Mouse (Mus musculus) hindbrain, postnatal 0 days (tissue): Measurements from ENCODE around the gene Fcgr3. TPM values are rescaled to one million over a fixed set of nuclear protein-coding genes. Genes with fewer than 3 reads are reported as not detected.

Experiments
- ATAC-seq: fragments of 200-750 bp; cut with Nextera tagmentation; 2 replicates; pipeline ENCODE4 v1.8.0; 2017; ENCODE audit warnings: mild to moderate bottlenecking, moderate TSS enrichment, moderate library complexity
- DNase-seq: peaks from one replicate; pipeline ENCODE4 v3.0.0-alpha.2; 2015; ENCODE audit warnings: low spot score
- H3K27ac ChIP-seq: fragments of 300-500 bp; sonication (generic); 2 replicates; pipeline ENCODE4 v1.5.1; 2014; ENCODE audit warnings: mild to moderate bottlenecking
- H3K27me3 ChIP-seq: fragments of 300-500 bp; sonication (generic); 2 replicates; pipeline ENCODE4 v1.6.1; 2014; ENCODE audit warnings: low read length, mixed read lengths; ENCODE audit not compliant: insufficient read depth
- H3K36me3 ChIP-seq: fragments of 300-500 bp; sonication (generic); 2 replicates; pipeline ENCODE4 v1.6.1; 2014; ENCODE audit warnings: low read length, mixed read lengths; ENCODE audit not compliant: insufficient read depth
- H3K4me1 ChIP-seq: fragments of 300-500 bp; sonication (generic); 2 replicates; pipeline ENCODE4 v1.6.1; 2014; ENCODE audit warnings: antibody characterized with exemption, low read length, mixed read lengths; ENCODE audit not compliant: insufficient read depth
- H3K4me2 ChIP-seq: fragments of 300-500 bp; sonication (generic); 2 replicates; pipeline ENCODE4 v1.6.1; 2014; ENCODE audit warnings: low read depth, mild to moderate bottlenecking, low read length, moderate library complexity, mixed read lengths
- H3K4me3 ChIP-seq: fragments of 300-500 bp; sonication (generic); 2 replicates; pipeline ENCODE4 v1.5.1; 2014; ENCODE audit warnings: low read length
- H3K9ac ChIP-seq: fragments of 300-500 bp; sonication (generic); replicated peaks from 2 replicates; pipeline ENCODE4 v1.6.1; 2014; ENCODE audit warnings: mild to moderate bottlenecking, low read length, moderate library complexity, mixed read lengths
- H3K9me3 ChIP-seq: fragments of 300-500 bp; sonication (generic); 2 replicates; pipeline ENCODE4 v1.6.1; 2016; ENCODE audit warnings: low read length, mixed read lengths
- CTCF ChIP-seq: IDR thresholded peaks from 2 replicates; pipeline ENCODE4 v1.5.1; 2016; ENCODE audit warnings: antibody characterized with exemption, control low read depth, low read depth
- WGBS: fragments of 180-500 bp; shearing (Covaris S2); extraction: QIAGEN DNeasy Blood & Tissue Kit; methylation state at CpG from one replicate; pipeline ENCODE4 v1.1.7; 2014; 5-methylcytosine and 5-hydroxymethylcytosine counted together
- polyA plus RNA-seq: library from polyadenylated mRNA; unstranded; fragments of >200 nt; fragmentation: Nextera tagmentation; extraction: Ambion mirVana; gene quantifications from 2 replicates; pipeline ENCODE4 v1.2.1, GENCODE M21; 2015
- total RNA-seq: library from RNA; depleted of rRNA; stranded (reverse); fragments of >200 nt; gene quantifications from 2 replicates; pipeline ENCODE4 v1.2.3, GENCODE M21; 2014

Gene Fcgr3
- total and polyA plus RNA-seq, 2 experiments from 2014 or later, result 15.5 to 15.9 TPM

GRCm38 (mm10) chr1:171037861-171038721, 26.6 kb downstream of the Fcgr3 start:
- DNase-seq (peak; percentile 86), ATAC-seq (peak; percentile 80)
- no peak for TF ChIP-seq CTCF
- H3K27ac ChIP-seq, result peak overlapping the region; percentile 94
- H3K9ac ChIP-seq, result peak overlapping the region; percentile 77
- under 1% methylated on average over 47 of the region's 47 CpGs for WGBS
- no peaks in the 10 kb centered on the region for H3K4me1 ChIP-seq
- H3K9me3 ChIP-seq, result no peaks in the 10 kb centered on the region
- H3K27me3 ChIP-seq, result no peaks in the 10 kb centered on the region
- H3K4me2 ChIP-seq, result peak overlapping the region; percentile 57
- H3K4me3 ChIP-seq, result peak overlapping the region; percentile 84
- H3K36me3 ChIP-seq, result no peaks in the 10 kb centered on the region

- Histone ChIP-seq H3K4me1 (no peaks in the 10 kb centered on the region), H3K27ac (no peak overlapping the region), H3K9ac (no peak overlapping the region), H3K4me2 (peak overlapping the region; percentile 95), H3K9me3 (no peaks in the 10 kb centered on the region), H3K27me3 (no peaks in the 10 kb centered on the region), H3K4me3 (peak overlapping the region; percentile 45), H3K36me3 (no peaks in the 10 kb centered on the region)
- DNase-seq, result peak; percentile 84
- TF ChIP-seq CTCF, result peak; percentile 1; the same call in 1 of the 2 replicates
- peak; percentile 74 for ATAC-seq
- 3% methylated on average over 22 of the region's 22 CpGs for WGBS
Observed at GRCm38 (mm10) chr1:171036550-171037324, 28.0 kb downstream of the Fcgr3 start.

- Histone ChIP-seq H3K4me3 (no peak overlapping the region), H3K4me2 (peak overlapping the region; percentile 95; the same call in 1 of the 2 replicates), H3K27ac (no peak overlapping the region), H3K27me3 (no peaks in the 10 kb centered on the region), H3K4me1 (no peaks in the 10 kb centered on the region), H3K36me3 (no peaks in the 10 kb centered on the region), H3K9me3 (no peaks in the 10 kb centered on the region), H3K9ac (no peak overlapping the region)
- WGBS, result 54% methylated on average over 11 of the region's 11 CpGs
- DNase-seq (no peak), ATAC-seq (no peak)
- no peak for TF ChIP-seq CTCF
Observed at GRCm38 (mm10) chr1:171035611-171036010, 29.1 kb downstream of the Fcgr3 start.

- peak overlapping the region; percentile 35 for H3K9ac ChIP-seq
Observed at GRCm38 (mm10) chr1:171034201-171034600, 30.5 kb downstream of the Fcgr3 start.

GRCm38 (mm10) chr1:171033756-171034155, 31.0 kb downstream of the Fcgr3 start:
- peak overlapping the region; percentile 40 for H3K9ac ChIP-seq
- H3K9me3 ChIP-seq, result no peaks in the 10 kb centered on the region
- H3K4me2 ChIP-seq, result peak overlapping the region; percentile 95
- no peaks in the 10 kb centered on the region for H3K27me3 ChIP-seq
- H3K4me3 ChIP-seq, result peak overlapping the region; percentile 57
- peak; percentile 90 for DNase-seq
- TF ChIP-seq CTCF, result no peak
- WGBS, result under 1% methylated on average over 20 of the region's 20 CpGs
- ATAC-seq, result peak; percentile 76
- no peak overlapping the region for H3K27ac ChIP-seq
- H3K4me1 ChIP-seq, result no peaks in the 10 kb centered on the region
- no peaks in the 10 kb centered on the region for H3K36me3 ChIP-seq

More at GRCm38 (mm10) chr1:171034201-171034600, 30.5 kb downstream of the Fcgr3 start:
- no peaks in the 10 kb centered on the region for H3K36me3 ChIP-seq
- DNase-seq (peak; percentile 50), ATAC-seq (no peak)
- peak overlapping the region; percentile 95 for H3K4me2 ChIP-seq
- H3K27ac ChIP-seq, result no peak overlapping the region
- H3K9me3 ChIP-seq, result no peaks in the 10 kb centered on the region
- H3K4me1 ChIP-seq, result no peaks in the 10 kb centered on the region
- no peaks in the 10 kb centered on the region for H3K27me3 ChIP-seq
- WGBS, result 5% methylated on average over 11 of the region's 11 CpGs
- TF ChIP-seq CTCF, result no peak
- peak overlapping the region; percentile 57 for H3K4me3 ChIP-seq

GRCm38 (mm10) chr1:171033196-171033595, 31.5 kb downstream of the Fcgr3 start:
- Histone ChIP-seq H3K27ac (no peak overlapping the region), H3K4me3 (peak overlapping the region; percentile 57), H3K4me1 (no peaks in the 10 kb centered on the region), H3K36me3 (no peaks in the 10 kb centered on the region), H3K4me2 (peak overlapping the region; percentile 95), H3K27me3 (no peaks in the 10 kb centered on the region), H3K9ac (peak overlapping the region; percentile 40), H3K9me3 (no peaks in the 10 kb centered on the region)
- no peak for ATAC-seq
- DNase-seq, result peak; percentile 46
- no peak for TF ChIP-seq CTCF
- under 1% methylated on average over 16 of the region's 16 CpGs for WGBS
